Mouse (Mus musculus) small intestine, adult 2 months (tissue): ENCODE measurements around the gene Dhdds. TPM values are rescaled to one million over a fixed set of nuclear protein-coding genes. Genes with fewer than 3 reads are reported as not detected.

Experiments
- H3K27ac ChIP-seq: fragments of 200-500 bp; 2 replicates; pipeline ENCODE4 v1.5.1; 2012; ENCODE audit warnings: low read depth, low read length, control low read depth, inconsistent platforms; ENCODE audit not compliant: insufficient read depth
- H3K27me3 ChIP-seq: fragments of 200-500 bp; 2 replicates; pipeline ENCODE4 v1.6.1; 2012; ENCODE audit warnings: mild to moderate bottlenecking, moderate library complexity, low read length, inconsistent platforms; ENCODE audit not compliant: control insufficient read depth, insufficient read depth
- H3K36me3 ChIP-seq: fragments of 200-500 bp; 2 replicates; pipeline ENCODE4 v1.6.1; 2012; ENCODE audit warnings: mild to moderate bottlenecking, low read length, control low read depth, inconsistent platforms; ENCODE audit not compliant: control insufficient read depth, insufficient read depth
- H3K4me1 ChIP-seq: fragments of 200-500 bp; 2 replicates; pipeline ENCODE4 v1.6.1; 2012; ENCODE audit warnings: low read length, inconsistent platforms, mixed read lengths; ENCODE audit not compliant: control insufficient read depth, insufficient read depth, insufficient read length
- H3K4me3 ChIP-seq: fragments of 200-500 bp; 2 replicates; pipeline ENCODE4 v1.5.1; 2012; ENCODE audit warnings: low read depth, mild to moderate bottlenecking, control low read depth, inconsistent platforms, low read length, moderate library complexity
- CTCF ChIP-seq: fragments of 200-500 bp; IDR thresholded peaks from 2 replicates; pipeline ENCODE4 v1.5.1; 2012; ENCODE audit warnings: low read depth, mild to moderate bottlenecking, control low read depth, inconsistent platforms, low read length, moderate library complexity, mixed read lengths; ENCODE audit not compliant: insufficient replicate concordance, insufficient read length; ENCODE audit errors: extremely low read depth
- POLR2A ChIP-seq: fragments of 200-500 bp; IDR thresholded peaks from 2 replicates; pipeline ENCODE4 v1.6.1; 2012; ENCODE audit warnings: low read depth, mild to moderate bottlenecking, control low read depth, inconsistent platforms, low read length, moderate library complexity
- WGBS: fragments of 180-500 bp; shearing (Covaris S2); methylation state at CpG from one replicate; pipeline ENCODE4 v1.1.7; 2018; 5-methylcytosine and 5-hydroxymethylcytosine counted together
- polyA plus RNA-seq: library from polyadenylated mRNA; depleted of rRNA; stranded (reverse); fragments of >200 nt; gene quantifications from 2 replicates; pipeline ENCODE4 v1.2.3, GENCODE M21; 2012; rRNA removed

Gene Dhdds
- polyA plus RNA-seq: 10.3 and 16.0 TPM in 2 replicates

GRCm38 (mm10) chr4:134000466-134001438, at the start of gene Dhdds:
Gene Dhdds, minus strand, starts transcription at chr4:134000918.
- peaks cover 6% of the 10 kb centered on the region; the same call in 1 of the 2 replicates for H3K36me3 ChIP-seq
- no peaks in the 10 kb centered on the region; the same call in 1 of the 2 replicates for H3K4me1 ChIP-seq
- H3K4me3 ChIP-seq: peak within 1 kb of the TSS; percentile 68
- TF ChIP-seq POLR2A (peak; percentile 50; the same call in 1 of the 2 replicates), CTCF (no peak)
- 1% methylated on average over 49 of the region's 49 CpGs for WGBS
- no peaks in the 10 kb centered on the region for H3K27me3 ChIP-seq
- H3K27ac ChIP-seq: no peak within 1 kb of the TSS

- TF ChIP-seq POLR2A: no peak
- TF ChIP-seq CTCF: no peak
- no peaks in the 10 kb centered on the region for H3K36me3 ChIP-seq
- 75% methylated on average over 5 of the region's 5 CpGs for WGBS
These were observed 46.9 kb upstream of the Dhdds start for GRCm38 (mm10) chr4:134047648-134048047.

GRCm38 (mm10) chr4:134043041-134043440, 42.3 kb upstream of the Dhdds start:
- TF ChIP-seq CTCF (no peak), POLR2A (no peak)
- no peak overlapping the region; the same call in 1 of the 2 replicates for H3K27ac ChIP-seq
- H3K4me3 ChIP-seq: no peak overlapping the region
- no peaks in the 10 kb centered on the region for H3K27me3 ChIP-seq
- H3K36me3 ChIP-seq: no peaks in the 10 kb centered on the region
- 32% methylated on average over 2 of the region's 2 CpGs for WGBS
- no peaks in the 10 kb centered on the region for H3K4me1 ChIP-seq

More at GRCm38 (mm10) chr4:134047648-134048047, 46.9 kb upstream of the Dhdds start:
- Histone ChIP-seq H3K4me3 (no peak overlapping the region), H3K4me1 (0 out of 2 replicates have a peak, but pooled peaks cover 2% of the 10 kb centered on the region), H3K27me3 (no peaks in the 10 kb centered on the region), H3K27ac (no peak overlapping the region)

- H3K4me3 ChIP-seq: no peak overlapping the region
- H3K27me3 ChIP-seq: no peaks in the 10 kb centered on the region
- TF ChIP-seq CTCF (no peak), POLR2A (no peak)
- H3K4me1 ChIP-seq: no peaks in the 10 kb centered on the region
- H3K36me3 ChIP-seq: no peaks in the 10 kb centered on the region
- no peak overlapping the region for H3K27ac ChIP-seq
- 32% methylated on average over 9 of the region's 9 CpGs for WGBS
These were observed 40.8 kb upstream of the Dhdds start for GRCm38 (mm10) chr4:134041317-134042123.

- TF ChIP-seq CTCF (peak; percentile 97), POLR2A (no peak)
- WGBS: 6% methylated on average over 16 of the region's 16 CpGs
- no peaks in the 10 kb centered on the region for H3K36me3 ChIP-seq
- H3K4me3 ChIP-seq: no peak overlapping the region
- no peak overlapping the region for H3K27ac ChIP-seq
- H3K4me1 ChIP-seq: peaks cover 2% of the 10 kb centered on the region; the same call in 1 of the 2 replicates
- H3K27me3 ChIP-seq: no peaks in the 10 kb centered on the region
These were observed 35.2 kb upstream of the Dhdds start for GRCm38 (mm10) chr4:134035953-134036352.

GRCm38 (mm10) chr4:134025802-134026201, 25.1 kb upstream of the Dhdds start:
- Histone ChIP-seq H3K27me3 (peaks cover under 1% of the 10 kb centered on the region; the same call in 1 of the 2 replicates), H3K27ac (no peak overlapping the region), H3K4me1 (no peaks in the 10 kb centered on the region), H3K36me3 (no peaks in the 10 kb centered on the region), H3K4me3 (no peak overlapping the region)
- TF ChIP-seq POLR2A (no peak), CTCF (no peak)
- WGBS: 68% methylated on average over 9 of the region's 9 CpGs
